Mouse (Mus musculus) olfactory bulb, adult 2 months (tissue): ENCODE results near the gene Recql.

Experiments
- CTCF ChIP-seq: fragments of 200-500 bp; IDR thresholded peaks from 2 replicates; pipeline ENCODE4 v1.5.1; 2012; ENCODE audit warnings: low read depth, mild to moderate bottlenecking, low read length, moderate library complexity; ENCODE audit not compliant: insufficient read depth
- POLR2A ChIP-seq: fragments of 200-500 bp; IDR thresholded peaks from 2 replicates; pipeline ENCODE4 v1.6.1; 2012; ENCODE audit warnings: mild to moderate bottlenecking, low read depth, low read length, moderate library complexity; ENCODE audit not compliant: insufficient read depth

DNA sequence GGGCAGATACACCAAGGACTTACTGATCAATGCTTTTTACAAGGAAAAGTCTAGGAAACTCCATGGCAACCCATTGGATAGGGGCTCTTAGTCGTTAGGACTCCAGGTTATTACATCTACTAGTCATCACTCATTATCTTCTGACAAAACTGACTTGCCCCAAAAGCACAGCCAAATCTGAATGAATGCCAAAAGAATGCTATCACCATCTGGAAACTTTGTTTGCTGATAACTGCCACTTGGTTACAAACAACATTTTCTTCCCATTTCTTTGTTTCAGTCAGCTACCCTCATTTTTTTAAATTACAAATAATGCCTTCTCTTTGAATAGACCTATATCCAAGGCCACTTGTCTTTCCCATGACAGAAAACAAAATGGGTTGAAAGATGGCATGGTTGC is 57.7 kb downstream of the Recql start:
- TF ChIP-seq CTCF (no peak), POLR2A (no peak)
